Mouse (Mus musculus) cerebellum, postnatal 10 days (tissue): ENCODE measurements at regions not wholly inside any gene's neighbourhood (a gene's known extent, or its start where the extent isn't known, plus 50 kb on each side); places are given as distances from the start of the nearest gene placed in this dataset.

Experiments
- DNase-seq, 2 experiments: peaks; one replicate each; pipeline ENCODE4 v3.0.0; 2021; ENCODE audit warnings: mixed read lengths in 2 of 2

DNA sequence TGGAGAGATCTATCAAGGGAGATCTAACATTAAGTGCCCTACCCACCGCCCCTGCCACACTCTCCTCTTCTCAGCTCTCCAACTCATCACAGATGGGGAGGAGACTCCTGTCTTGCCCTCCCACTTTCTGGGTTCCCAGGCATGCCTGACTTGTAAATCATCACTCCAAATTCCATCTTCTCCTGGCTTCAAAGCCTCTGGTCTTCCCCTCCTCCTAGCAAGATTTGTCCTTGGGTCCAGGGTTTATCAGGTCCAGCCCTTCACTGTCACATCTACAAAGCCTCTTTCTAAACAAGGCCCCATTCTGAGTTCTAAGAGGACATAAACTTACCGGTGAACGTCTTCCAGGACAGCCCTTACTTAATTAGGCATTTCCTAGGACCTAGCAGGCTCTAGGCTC lies 73.3 kb upstream of the Col5a1 start:
- no peak for DNase-seq

GRCm38 (mm10) chr2:27813370-27813769 lies 72.9 kb upstream of the Col5a1 start:
- peak; percentile 54 to 55 for DNase-seq

DNA sequence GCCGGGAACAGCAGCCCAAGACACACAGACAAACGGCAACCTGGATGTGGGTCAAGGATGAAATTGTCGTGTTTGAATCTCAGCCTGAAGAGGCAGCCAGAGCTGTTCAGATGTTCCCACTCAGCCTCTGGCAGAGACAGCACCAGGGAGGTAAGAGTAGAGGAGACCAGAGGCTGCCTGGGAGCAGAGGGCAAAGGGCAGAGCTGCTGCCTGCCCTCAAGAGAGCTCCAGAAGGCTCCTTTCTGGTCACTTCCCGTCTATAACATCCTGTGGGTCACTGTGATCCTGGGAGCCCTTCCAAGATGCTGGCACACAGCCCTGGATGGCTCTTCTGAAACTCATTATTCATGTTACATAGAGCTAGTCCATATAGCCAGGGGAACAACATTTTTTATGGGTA lies 67.6 kb upstream of the Col5a1 start:
- peak; percentile 65 to 68 for DNase-seq

GRCm38 (mm10) chr2:27826826-27827225 lies 59.4 kb upstream of the Col5a1 start:
- no peak for DNase-seq

DNA sequence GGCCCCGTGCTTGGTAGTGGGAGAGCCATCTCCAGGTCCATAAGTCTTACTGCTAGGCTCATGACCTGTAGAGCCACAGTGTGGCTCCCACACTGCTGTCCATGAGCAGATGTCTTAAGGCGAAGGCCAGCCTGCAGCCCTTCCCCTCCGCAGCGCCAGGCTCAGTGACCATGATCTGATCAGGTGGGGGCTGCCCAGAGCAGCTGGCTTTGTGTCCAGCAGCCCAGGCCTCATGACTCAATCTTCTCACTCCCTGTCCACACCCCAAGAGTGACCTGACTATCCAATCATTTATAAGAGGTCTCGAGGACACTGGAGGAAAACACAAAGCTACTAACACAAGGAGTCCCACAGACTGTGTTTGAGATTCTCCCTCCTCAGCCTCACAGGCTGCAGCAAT lies 58.6 kb upstream of the Col5a1 start:
- no peak for DNase-seq

DNA sequence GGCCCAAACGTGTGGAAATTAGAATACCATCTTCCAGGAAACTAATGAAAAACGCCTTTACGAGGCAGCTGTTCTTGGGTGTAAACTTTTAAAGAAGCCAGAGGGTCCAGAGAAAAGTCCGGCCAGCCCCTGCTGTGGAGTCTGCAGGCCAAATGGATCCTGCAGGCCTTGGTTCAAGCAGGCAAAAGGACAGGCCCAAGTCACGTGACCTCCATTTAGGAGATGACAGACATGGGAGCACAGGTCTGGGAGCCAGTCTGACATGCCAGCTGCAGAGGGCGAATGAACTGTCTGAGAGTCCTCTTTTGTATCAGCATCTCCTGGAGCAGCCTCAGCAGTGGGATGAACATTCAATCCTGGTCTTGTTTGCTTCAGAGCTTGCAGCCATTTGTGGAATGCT lies 58.0 kb upstream of the Col5a1 start:
- no peak for DNase-seq

GRCm38 (mm10) chr2:27829551-27829950 lies 56.7 kb upstream of the Col5a1 start:
- DNase-seq: peak; percentile 78 to 80

DNA sequence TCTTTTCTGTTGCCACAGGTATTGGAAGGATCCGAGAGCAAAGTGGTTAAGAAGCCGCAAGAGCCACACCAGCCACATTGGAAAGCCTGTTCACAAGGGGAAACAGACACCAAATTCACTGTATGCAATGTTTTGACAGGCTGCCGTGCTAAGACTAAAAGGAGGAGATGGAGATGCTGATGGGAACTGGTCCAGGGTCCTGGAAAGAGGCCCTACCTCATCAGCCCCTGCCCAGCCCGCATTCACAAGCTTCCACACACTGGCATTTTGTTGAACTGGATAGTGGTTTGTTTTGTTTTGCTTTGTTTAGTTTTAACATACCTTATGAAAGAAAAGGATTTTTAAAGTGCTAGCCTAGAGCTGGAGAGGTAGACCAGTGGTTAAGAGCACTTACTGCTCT lies 51.3 kb upstream of the Col5a1 start:
- no peak for DNase-seq

DNA sequence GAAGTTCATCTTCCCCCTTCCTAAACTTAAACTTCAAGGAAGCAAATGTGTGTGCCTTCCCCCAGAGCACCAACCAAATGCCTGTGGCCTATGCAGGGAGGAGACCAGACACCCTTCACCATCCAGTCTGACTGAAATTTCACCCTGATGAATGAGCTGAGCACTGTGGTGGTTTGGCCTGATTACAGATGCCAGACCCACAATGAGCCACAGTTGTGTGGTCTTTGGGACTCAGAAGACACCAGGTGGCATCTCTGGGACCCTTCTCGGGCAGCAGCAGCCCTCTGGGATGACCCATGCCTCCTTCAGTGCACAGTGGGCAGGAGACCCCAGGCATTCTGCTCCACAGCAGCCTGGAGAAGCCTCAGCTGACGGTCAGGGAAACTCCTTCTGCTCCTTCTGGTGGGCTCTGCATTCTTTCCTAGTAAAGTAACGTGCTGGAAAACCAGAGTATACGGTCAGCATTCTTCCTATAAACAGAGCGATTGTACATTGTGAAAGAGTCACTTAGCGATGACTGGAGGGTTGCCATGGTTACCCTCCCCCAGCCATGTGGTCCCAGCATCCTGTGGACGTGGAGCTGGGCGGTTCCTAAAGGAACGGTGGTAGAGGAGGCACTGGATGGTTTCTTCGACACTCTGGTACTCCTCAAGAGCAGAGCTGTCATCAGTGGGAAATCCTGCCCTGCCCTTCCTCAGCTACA lies 50.3 kb upstream of the Col5a1 start:
- DNase-seq: peak; percentile 43 to 46
